Mouse (Mus musculus): ENCODE data around the gene Tmem200b. TPM values are rescaled to one million over a fixed set of nuclear protein-coding genes. Genes with fewer than 3 reads are reported as not detected.

Tmem200b gene
- total and polyA plus RNA-seq, 2 experiments = 1.7 to 5.7 TPM

- Histone ChIP-seq H3K79me2 (ENCODE audit: control insufficient read depth, insufficient read depth, low read length) (peaks cover 3% of the 10 kb centered on the region; the same call in 1 of the 2 replicates), H3K4me1 (ENCODE audit: control insufficient read depth, insufficient read depth, low read length) (peaks cover 15% of the 10 kb centered on the region), H3K27me3 (ENCODE audit: control insufficient read depth, insufficient read depth, low read length) (no peaks in the 10 kb centered on the region), H3K4me3 (ENCODE audit: insufficient read depth, low read depth, low read length) (no peak overlapping the region), H3K27ac (replicated peaks; ENCODE audit: insufficient read depth, low read depth, low read length) (no peak overlapping the region), H3K36me3 (ENCODE audit: control insufficient read depth, insufficient read depth, low read length) (peaks cover 39% of the 10 kb centered on the region), H3K9ac (ENCODE audit: low read depth, low read length) (no peak overlapping the region)
- DNase-seq (ENCODE audit: extremely low read depth, low read depth, low spot score) = no peak
- WGBS = 95% methylated on average over 15 of the region's 15 CpGs
- TF ChIP-seq CTCF (IDR thresholded peaks at IDR 0.05; ENCODE audit: low read depth, low read length) = no peak
- TF ChIP-seq POLR2A (IDR thresholded peaks at IDR 0.05; ENCODE audit: extremely low read depth, insufficient read depth, low read length) = no peak
Observed at GRCm38 (mm10) chr4:131901090-131901489, 20.5 kb upstream of the Tmem200b start.

DNA sequence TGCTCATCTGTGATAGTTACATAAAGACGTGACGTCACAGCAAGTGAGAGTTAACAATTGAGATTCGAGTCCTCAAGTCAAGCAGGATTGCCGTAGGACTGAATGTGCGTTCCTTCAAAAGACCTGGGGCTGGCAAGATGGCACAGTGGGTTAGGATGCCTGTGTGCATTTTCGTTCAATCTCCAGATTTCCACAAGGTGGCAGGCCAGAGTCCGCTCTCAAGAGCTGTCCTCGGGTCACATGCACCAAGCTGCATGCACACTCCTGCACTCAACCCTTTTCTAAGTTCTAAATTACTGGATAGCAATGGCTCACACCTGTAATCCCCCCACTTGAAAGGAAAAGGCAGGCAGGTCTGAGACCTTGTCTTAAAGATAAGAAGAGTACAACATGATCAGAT is 17.1 kb upstream of the Tmem200b start:
- DNase-seq (ENCODE audit: extremely low read depth, low read depth, low spot score) = peak; percentile 53
- 62% methylated on average over 8 of the region's 8 CpGs for WGBS
- H3K27ac ChIP-seq (replicated peaks; ENCODE audit: insufficient read depth, low read depth, low read length) = no peak overlapping the region
- no peak for TF ChIP-seq POLR2A (IDR thresholded peaks at IDR 0.05; ENCODE audit: extremely low read depth, insufficient read depth, low read length)
- peak; percentile 82 for TF ChIP-seq CTCF (IDR thresholded peaks at IDR 0.05; ENCODE audit: low read depth, low read length)
- H3K36me3 ChIP-seq (ENCODE audit: control insufficient read depth, insufficient read depth, low read length) = peaks cover 26% of the 10 kb centered on the region
- H3K4me1 ChIP-seq (ENCODE audit: control insufficient read depth, insufficient read depth, low read length) = peaks cover 5% of the 10 kb centered on the region; the same call in 1 of the 2 replicates
- H3K79me2 ChIP-seq (ENCODE audit: control insufficient read depth, insufficient read depth, low read length) = no peaks in the 10 kb centered on the region
- H3K9ac ChIP-seq (ENCODE audit: low read depth, low read length) = no peak overlapping the region
- no peak overlapping the region for H3K4me3 ChIP-seq (ENCODE audit: insufficient read depth, low read depth, low read length)
- no peaks in the 10 kb centered on the region for H3K27me3 ChIP-seq (ENCODE audit: control insufficient read depth, insufficient read depth, low read length)

- DNase-seq (ENCODE audit: extremely low read depth, low read depth, low spot score) = peak; percentile 74
- TF ChIP-seq CTCF (IDR thresholded peaks at IDR 0.05; ENCODE audit: low read depth, low read length) (no peak), POLR2A (IDR thresholded peaks at IDR 0.05; ENCODE audit: extremely low read depth, insufficient read depth, low read length) (no peak)
- Histone ChIP-seq H3K27ac (replicated peaks; ENCODE audit: insufficient read depth, low read depth, low read length) (peak overlapping the region; percentile 22; the same call in 1 of the 2 replicates), H3K36me3 (ENCODE audit: control insufficient read depth, insufficient read depth, low read length) (peaks cover 7% of the 10 kb centered on the region), H3K79me2 (ENCODE audit: control insufficient read depth, insufficient read depth, low read length) (no peaks in the 10 kb centered on the region), H3K4me1 (ENCODE audit: control insufficient read depth, insufficient read depth, low read length) (peaks cover 13% of the 10 kb centered on the region; the same call in 1 of the 2 replicates), H3K9ac (ENCODE audit: low read depth, low read length) (no peak overlapping the region), H3K4me3 (ENCODE audit: insufficient read depth, low read depth, low read length) (no peak overlapping the region), H3K27me3 (ENCODE audit: control insufficient read depth, insufficient read depth, low read length) (no peaks in the 10 kb centered on the region)
- WGBS = 37% methylated on average over 6 of the region's 6 CpGs
Observed at GRCm38 (mm10) chr4:131906423-131906822, 15.1 kb upstream of the Tmem200b start.

DNA sequence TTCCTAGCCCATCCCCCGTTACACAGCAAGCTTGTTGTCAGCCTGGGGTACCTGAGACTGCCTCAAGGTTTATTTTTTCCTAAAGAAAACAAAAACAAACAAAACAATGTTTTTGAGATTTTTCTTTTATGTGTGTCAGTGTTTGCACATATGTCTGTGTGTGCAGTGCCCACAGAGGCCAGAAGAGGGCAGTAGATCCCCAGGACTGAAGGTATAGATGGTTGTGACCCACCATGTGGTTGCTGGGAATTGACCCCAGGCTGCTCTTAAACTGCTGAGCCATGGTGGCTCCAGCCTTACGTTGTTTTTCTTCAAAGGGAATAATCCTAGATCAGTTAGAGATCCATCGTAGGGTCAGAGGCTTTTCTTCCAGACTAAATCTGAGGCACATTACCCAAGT is 13.7 kb upstream of the Tmem200b start:
- H3K27me3 ChIP-seq (ENCODE audit: control insufficient read depth, insufficient read depth, low read length) = no peaks in the 10 kb centered on the region
- no peak overlapping the region for H3K4me3 ChIP-seq (ENCODE audit: insufficient read depth, low read depth, low read length)
- H3K9ac ChIP-seq (ENCODE audit: low read depth, low read length) = no peak overlapping the region
- peak; percentile 54; the same call in 1 of the 2 replicates for TF ChIP-seq CTCF (IDR thresholded peaks at IDR 0.05; ENCODE audit: low read depth, low read length)
- no peak for TF ChIP-seq POLR2A (IDR thresholded peaks at IDR 0.05; ENCODE audit: extremely low read depth, insufficient read depth, low read length)
- no peak overlapping the region for H3K27ac ChIP-seq (replicated peaks; ENCODE audit: insufficient read depth, low read depth, low read length)
- H3K4me1 ChIP-seq (ENCODE audit: control insufficient read depth, insufficient read depth, low read length) = peaks cover 13% of the 10 kb centered on the region; the same call in 1 of the 2 replicates
- 98% methylated on average over 3 of the region's 3 CpGs for WGBS
- DNase-seq (ENCODE audit: extremely low read depth, low read depth, low spot score) = no peak
- H3K36me3 ChIP-seq (ENCODE audit: control insufficient read depth, insufficient read depth, low read length) = no peaks in the 10 kb centered on the region; the same call in 1 of the 2 replicates
- H3K79me2 ChIP-seq (ENCODE audit: control insufficient read depth, insufficient read depth, low read length) = no peaks in the 10 kb centered on the region

- Histone ChIP-seq H3K27me3 (ENCODE audit: control insufficient read depth, insufficient read depth, low read length) (no peaks in the 10 kb centered on the region), H3K9ac (ENCODE audit: low read depth, low read length) (peak overlapping the region; percentile 65), H3K36me3 (ENCODE audit: control insufficient read depth, insufficient read depth, low read length) (no peaks in the 10 kb centered on the region), H3K4me3 (ENCODE audit: insufficient read depth, low read depth, low read length) (peak overlapping the region; percentile 25; the same call in 1 of the 2 replicates), H3K79me2 (ENCODE audit: control insufficient read depth, insufficient read depth, low read length) (no peaks in the 10 kb centered on the region), H3K27ac (replicated peaks; ENCODE audit: insufficient read depth, low read depth, low read length) (peak overlapping the region; percentile 51), H3K4me1 (ENCODE audit: control insufficient read depth, insufficient read depth, low read length) (peaks cover 13% of the 10 kb centered on the region; the same call in 1 of the 2 replicates)
- peak; percentile 85 for DNase-seq (ENCODE audit: extremely low read depth, low read depth, low spot score)
- TF ChIP-seq CTCF (IDR thresholded peaks at IDR 0.05; ENCODE audit: low read depth, low read length) (no peak), POLR2A (IDR thresholded peaks at IDR 0.05; ENCODE audit: extremely low read depth, insufficient read depth, low read length) (no peak)
- WGBS = 7% methylated on average over 19 of the region's 21 CpGs
Observed at GRCm38 (mm10) chr4:131910237-131910994, 11.2 kb upstream of the Tmem200b start.

DNA sequence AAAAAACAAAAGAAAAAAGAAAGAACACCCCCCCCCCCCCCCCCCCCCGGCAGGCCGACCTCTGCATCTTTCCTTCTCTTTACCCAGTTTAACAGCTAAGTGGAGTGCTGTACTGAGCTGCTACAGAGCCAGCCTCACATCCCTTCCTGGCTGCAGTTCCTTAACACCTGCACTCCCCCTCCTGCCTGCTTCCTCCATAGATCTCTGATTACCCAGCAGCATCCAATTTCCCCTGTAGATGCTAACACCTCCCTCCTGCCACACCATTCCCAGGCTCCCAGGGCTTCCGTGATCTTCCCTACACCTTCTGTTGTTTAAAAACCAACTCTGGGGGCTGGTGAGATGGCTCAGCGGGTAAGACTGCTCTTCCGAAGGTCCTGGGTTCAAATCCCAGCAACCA is 10.1 kb upstream of the Tmem200b start:
- no peak for TF ChIP-seq CTCF (IDR thresholded peaks at IDR 0.05; ENCODE audit: low read depth, low read length)
- H3K4me1 ChIP-seq (ENCODE audit: control insufficient read depth, insufficient read depth, low read length) = peaks cover 10% of the 10 kb centered on the region; the same call in 1 of the 2 replicates
- no peak overlapping the region for H3K27ac ChIP-seq (replicated peaks; ENCODE audit: insufficient read depth, low read depth, low read length)
- DNase-seq (ENCODE audit: extremely low read depth, low read depth, low spot score) = no peak
- no peak overlapping the region for H3K9ac ChIP-seq (ENCODE audit: low read depth, low read length)
- H3K36me3 ChIP-seq (ENCODE audit: control insufficient read depth, insufficient read depth, low read length) = no peaks in the 10 kb centered on the region
- H3K4me3 ChIP-seq (ENCODE audit: insufficient read depth, low read depth, low read length) = no peak overlapping the region
- 79% methylated on average over 4 of the region's 5 CpGs for WGBS
- no peaks in the 10 kb centered on the region for H3K79me2 ChIP-seq (ENCODE audit: control insufficient read depth, insufficient read depth, low read length)
- H3K27me3 ChIP-seq (ENCODE audit: control insufficient read depth, insufficient read depth, low read length) = no peaks in the 10 kb centered on the region
